Mouse (Mus musculus): ENCODE results near the gene Tmed8.

DNA sequence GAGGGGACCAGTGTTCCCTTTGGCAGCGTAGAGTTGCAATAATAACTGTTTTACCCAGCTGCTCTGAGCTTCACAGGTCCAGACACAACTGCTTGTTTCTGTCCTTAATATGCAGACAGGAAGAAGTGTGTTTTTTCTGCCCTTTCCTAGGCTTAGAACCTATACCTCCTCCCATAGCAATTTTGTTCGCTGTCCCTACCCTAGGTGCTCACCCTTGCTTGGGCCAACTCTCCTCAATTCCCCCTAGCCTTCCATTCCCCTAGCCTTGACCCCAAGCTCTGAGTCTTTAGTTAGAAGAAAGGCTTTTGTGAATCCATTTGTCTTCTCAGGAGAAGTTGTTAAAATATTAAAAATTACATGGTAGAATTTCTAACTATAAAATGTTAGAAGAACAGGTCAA is 61.5 kb downstream of the Tmed8 start:
- no peak for TF ChIP-seq CTCF (IDR thresholded peaks at IDR 0.05; ENCODE audit: low read depth, low read length)
- no peak for TF ChIP-seq POLR2A (IDR thresholded peaks at IDR 0.05; ENCODE audit: borderline replicate concordance, low read depth, low read length)
